Mouse (Mus musculus) frontal cortex, adult (tissue): ENCODE results near the gene Pgm2.
A peak's percentile ranks its signal among the peaks of the same experiment; 100 is the strongest.

Experiments
- ATAC-seq: cut with Nextera tagmentation; 2 replicates; pipeline ENCODE4 v1.9.2; 2017; ENCODE audit warnings: mild to moderate bottlenecking, moderate library complexity, mixed read lengths; ENCODE audit not compliant: low TSS enrichment

The Pgm2 gene

GRCm38 (mm10) chr5:64092748-64093292, at the start of gene Pgm2:
Gene Pgm2 (plus strand): TSS chr5:64092950.
- peak; percentile 97 for ATAC-seq

- no peak for ATAC-seq
Observed at GRCm38 (mm10) chr5:64043694-64044453, 48.9 kb upstream of the Pgm2 start.

GRCm38 (mm10) chr5:64044790-64045189, 48.0 kb upstream of the Pgm2 start:
- ATAC-seq = peak; percentile 90

- ATAC-seq = peak; percentile 34
Observed at GRCm38 (mm10) chr5:64045502-64045901, 47.2 kb upstream of the Pgm2 start.

- no peak for ATAC-seq
Observed at GRCm38 (mm10) chr5:64046995-64047394, 45.8 kb upstream of the Pgm2 start.

GRCm38 (mm10) chr5:64047921-64048320, 44.8 kb upstream of the Pgm2 start:
- ATAC-seq = no peak

- no peak for ATAC-seq
Observed at GRCm38 (mm10) chr5:64048605-64049004, 44.1 kb upstream of the Pgm2 start.

- no peak for ATAC-seq
Observed at GRCm38 (mm10) chr5:64049256-64049655, 43.5 kb upstream of the Pgm2 start.

GRCm38 (mm10) chr5:64053010-64053409, 39.7 kb upstream of the Pgm2 start:
- no peak for ATAC-seq

GRCm38 (mm10) chr5:64056210-64056609, 36.5 kb upstream of the Pgm2 start:
- no peak for ATAC-seq

GRCm38 (mm10) chr5:64060881-64061280, 31.9 kb upstream of the Pgm2 start:
- ATAC-seq = peak; percentile 36

GRCm38 (mm10) chr5:64061643-64062042, 31.1 kb upstream of the Pgm2 start:
- ATAC-seq = peak; percentile 32; the same call in 1 of the 2 replicates

GRCm38 (mm10) chr5:64062882-64063621, 29.7 kb upstream of the Pgm2 start:
- ATAC-seq = peak; percentile 39

GRCm38 (mm10) chr5:64063622-64064355, 29.0 kb upstream of the Pgm2 start:
- ATAC-seq = peak; percentile 69

GRCm38 (mm10) chr5:64064401-64064800, 28.3 kb upstream of the Pgm2 start:
- peak; percentile 56 for ATAC-seq

- ATAC-seq = no peak
Observed at GRCm38 (mm10) chr5:64065497-64066046, 27.2 kb upstream of the Pgm2 start.

- ATAC-seq = no peak
Observed at GRCm38 (mm10) chr5:64066159-64066558, 26.6 kb upstream of the Pgm2 start.

GRCm38 (mm10) chr5:64067576-64067975, 25.2 kb upstream of the Pgm2 start:
- ATAC-seq = no peak

GRCm38 (mm10) chr5:64070081-64070673, 22.6 kb upstream of the Pgm2 start:
- ATAC-seq = peak; percentile 75; the same call in 1 of the 2 replicates

- peak; percentile 77 for ATAC-seq
Observed at GRCm38 (mm10) chr5:64070742-64071476, 21.8 kb upstream of the Pgm2 start.

GRCm38 (mm10) chr5:64074455-64074854, 18.3 kb upstream of the Pgm2 start:
- peak; percentile 62 for ATAC-seq
